Mouse (Mus musculus): ENCODE measurements around the gene Zfp600.
"Not testable (repeated sequence)": the region's sequence is repeated elsewhere in the genome, so short reads cannot be mapped to it uniquely, and the experiment has no call there.

The Zfp600 gene

GRCm38 (mm10) chr4:146156524-146156923 lies at the start of gene Zfp600:
TSS of gene Zfp600 (plus strand) at chr4:146156824.
- in situ Hi-C loops (cut with MseI, MboI), result not testable (repeated sequence)

GRCm38 (mm10) chr4:146162893-146163292 lies 6.3 kb downstream of the Zfp600 start:
- in situ Hi-C loops (cut with MseI, MboI), result not testable (repeated sequence)

DNA sequence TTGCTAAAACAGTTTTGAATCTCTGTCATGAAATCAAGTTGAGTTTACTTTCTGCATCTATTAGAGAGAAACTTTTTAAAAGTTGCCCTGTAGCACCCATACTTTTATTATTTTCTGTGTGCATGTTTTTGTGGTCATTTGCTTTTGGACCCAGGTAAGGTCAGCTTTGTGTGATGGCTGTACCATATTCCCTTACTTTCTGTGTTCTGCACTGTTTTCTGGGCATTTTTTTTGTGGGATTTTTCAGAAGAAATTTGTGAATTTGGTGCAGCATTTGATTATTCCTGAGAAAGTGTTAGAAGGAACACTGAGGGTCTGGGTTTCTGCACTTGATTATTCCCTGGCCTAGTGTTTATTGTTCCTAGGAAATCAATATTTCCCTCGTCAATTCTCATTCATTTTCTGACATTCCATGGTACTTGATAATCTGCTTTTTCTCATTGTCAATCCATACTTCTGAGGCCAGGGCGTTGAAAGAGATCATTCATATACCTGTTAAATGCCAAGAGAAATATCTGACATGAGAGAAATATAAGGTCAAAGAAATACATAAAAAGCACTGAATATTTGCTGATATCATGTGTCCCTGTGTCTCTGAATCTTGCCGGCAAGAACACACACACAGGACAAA lies 10.7 kb downstream of the Zfp600 start:
- in situ Hi-C loops (cut with MseI, MboI), result not testable (repeated sequence)

GRCm38 (mm10) chr4:146167879-146168532 lies 11.4 kb downstream of the Zfp600 start:
- in situ Hi-C loops (cut with MseI, MboI), result not testable (repeated sequence)

DNA sequence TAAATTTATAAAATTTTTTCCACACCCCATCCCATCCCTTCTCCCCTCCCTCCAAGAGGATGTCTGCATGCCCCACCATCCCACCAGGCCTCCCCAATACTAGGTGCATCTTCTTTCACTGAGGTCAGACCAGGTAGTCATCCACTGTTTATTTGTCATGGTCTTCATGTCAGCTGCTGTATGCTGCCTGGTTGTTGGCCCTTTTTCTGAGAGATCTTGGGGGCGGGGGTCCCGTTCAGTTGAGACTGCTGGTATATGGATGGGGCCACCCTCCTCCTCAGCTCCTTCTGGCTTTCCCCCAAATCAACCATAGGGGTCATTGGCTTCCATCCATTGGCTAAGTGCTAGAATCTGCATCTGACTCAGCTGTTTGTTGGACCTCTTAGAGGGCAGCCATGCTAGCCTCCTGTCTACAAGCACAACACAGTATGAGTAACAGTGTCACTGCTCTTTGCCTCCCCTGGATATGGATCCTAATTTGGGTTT lies 12.1 kb downstream of the Zfp600 start:
- in situ Hi-C loops (cut with MseI, MboI), result not testable (repeated sequence)

GRCm38 (mm10) chr4:146173378-146174226 lies 17.0 kb downstream of the Zfp600 start:
- in situ Hi-C loops (cut with MseI, MboI), result not testable (repeated sequence)

- in situ Hi-C loops (cut with MseI, MboI), result not testable (repeated sequence)
Observed at GRCm38 (mm10) chr4:146204357-146204756, 47.7 kb downstream of the Zfp600 start.

- in situ Hi-C loops (cut with MseI, MboI), result not testable (repeated sequence)
Observed at GRCm38 (mm10) chr4:146239252-146240244, 82.9 kb downstream of the Zfp600 start.

DNA sequence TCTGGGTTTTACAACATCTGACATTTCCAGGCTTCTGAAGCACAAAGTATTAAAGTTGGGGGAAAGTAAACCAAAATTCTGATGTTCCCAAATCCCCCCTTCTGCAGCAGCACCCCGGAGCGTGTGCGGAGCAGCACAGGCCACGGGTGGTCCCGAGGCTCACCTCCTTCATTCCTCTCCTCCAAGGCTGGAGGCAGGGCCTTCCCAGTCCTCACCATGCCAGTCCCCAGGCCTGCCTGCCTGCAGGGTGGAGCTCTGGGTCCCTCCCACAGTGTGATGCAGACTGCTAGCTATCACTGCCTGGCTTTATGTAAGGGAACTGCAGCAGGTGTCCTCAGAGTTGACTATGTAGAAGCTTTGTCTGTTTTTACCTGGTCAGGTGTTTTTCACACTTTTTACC lies 85.5 kb downstream of the Zfp600 start:
- in situ Hi-C loops (cut with MseI, MboI), result not testable (repeated sequence)
